In genomic region chr2:5398505-5398904, GRCm38 (mm10) we compare ENCODE assay signal across 24 mouse cellular contexts.
A peak's percentile ranks its signal among the peaks of the same experiment; 100 is the strongest.
DNase-seq lines count a peak whose midpoint lies in the region; ATAC-seq and TF ChIP-seq lines count a peak whose summit lies in the region.
"Had no signal": no experiment of that assay in that cellular context is flagged by ENCODE, and none has a peak within 500 bp of the region (broad histone marks: within the 10 kb centered on the region; RNA-seq: fewer than 3 reads in every experiment).

No protein-coding gene starts in this region.

- H3K27ac ChIP-seq in forebrain, embryonic 10.5 days = 0 out of 2 replicates have a peak overlapping the region, but pooled peaks have one; percentile 5
- no peak overlapping the region for H3K27ac ChIP-seq in forebrain, postnatal 0 days (ENCODE audit: low read depth, low read length)
- peak overlapping the region; percentile 21; the same call in 1 of the 2 replicates for H3K27ac ChIP-seq in hindbrain, embryonic 15.5 days (replicated peaks)
- H3K27ac ChIP-seq in hindbrain, embryonic 16.5 days (ENCODE audit: low read depth, low read length) = no peak overlapping the region
- H3K27ac ChIP-seq in forebrain, embryonic 14.5 days (ENCODE audit: low read depth, low read length) = peak overlapping the region; percentile 58; the same call in 1 of the 2 replicates
- H3K27ac ChIP-seq: embryonic facial prominence, embryonic 15.5 days; heart, embryonic 15.5 days had no signal

- TF ChIP-seq CTCF in forebrain, postnatal 0 days (IDR thresholded peaks at IDR 0.05; ENCODE audit: low read depth) = no peak
- TF ChIP-seq CTCF in brain, embryonic 14.5 days (IDR thresholded peaks at IDR 0.05; ENCODE audit: borderline replicate concordance, extremely low read depth, insufficient read depth, insufficient read length) = no peak

- no peak for ATAC-seq in forebrain, postnatal 0 days
- no peak for ATAC-seq in hindbrain, embryonic 15.5 days (ENCODE audit: low FRiP score, low read depth)
- ATAC-seq in hindbrain, embryonic 16.5 days = no peak
- ATAC-seq in forebrain, embryonic 14.5 days = peak; percentile 60
- no peak for ATAC-seq in erythroblast, adult 5-6 weeks (replicated peaks; ENCODE audit: low FRiP score, poor library complexity, severe bottlenecking)
- ATAC-seq: CD4-positive, CD25-positive, alpha-beta regulatory T cell, adult 4 months had no signal

- H3K4me3 ChIP-seq in forebrain, embryonic 10.5 days = no peak overlapping the region
- H3K4me3 ChIP-seq in forebrain, postnatal 0 days (ENCODE audit: low read depth, low read length) = no peak overlapping the region
- H3K4me3 ChIP-seq in hindbrain, embryonic 15.5 days = no peak overlapping the region
- H3K4me3 ChIP-seq in hindbrain, embryonic 16.5 days (ENCODE audit: low read length) = no peak overlapping the region
- no peak overlapping the region for H3K4me3 ChIP-seq in forebrain, embryonic 14.5 days (ENCODE audit: low read depth, low read length)
- H3K4me3 ChIP-seq: embryonic facial prominence, embryonic 15.5 days; heart, embryonic 15.5 days had no signal

- DNase-seq in forebrain, embryonic 10.5 days (ENCODE audit: extremely low spot score, low spot score) = no peak
- DNase-seq in forebrain, postnatal 0 days = no peak
- peak; percentile 77 for DNase-seq in brain, embryonic 14.5 days (ENCODE audit: low read depth)
- DNase-seq in forebrain, embryonic 14.5 days (ENCODE audit: low spot score) = peak; percentile 60
- DNase-seq in kidney, adult 8-10 months = no peak
- DNase-seq: adrenal gland, adult 8-10 months; adrenal gland, postnatal 36 days; B cell, adult 2 months; cerebellum, adult 11 months; cerebellum, adult 8-10 months; cerebellum, postnatal 14 days; embryo, embryonic 11 days; gastrocnemius, postnatal 36 days; heart, adult 18-20 months; heart, postnatal 14 days; kidney, adult 18-20 months had no signal

- no peak overlapping the region for H3K9ac ChIP-seq in forebrain, postnatal 0 days
- H3K9ac ChIP-seq in hindbrain, embryonic 15.5 days = no peak overlapping the region
- H3K9ac ChIP-seq in hindbrain, embryonic 16.5 days (ENCODE audit: low read depth, low read length) = no peak overlapping the region
- H3K9ac ChIP-seq in forebrain, embryonic 14.5 days (ENCODE audit: low read length) = no peak overlapping the region
- H3K9ac ChIP-seq: embryonic facial prominence, embryonic 15.5 days; heart, embryonic 15.5 days had no signal

- no peak overlapping the region for H3K4me2 ChIP-seq in forebrain, postnatal 0 days (ENCODE audit: low read depth)
- no peak overlapping the region for H3K4me2 ChIP-seq in hindbrain, embryonic 15.5 days
- H3K4me2 ChIP-seq in hindbrain, embryonic 16.5 days (ENCODE audit: low read length) = no peak overlapping the region
- no peak overlapping the region for H3K4me2 ChIP-seq in forebrain, embryonic 14.5 days (ENCODE audit: low read length)
- H3K4me2 ChIP-seq: embryonic facial prominence, embryonic 15.5 days; heart, embryonic 11.5 days; heart, embryonic 15.5 days had no signal

- H3K27me3 ChIP-seq in forebrain, embryonic 10.5 days (ENCODE audit: poor library complexity, severe bottlenecking) = no peaks in the 10 kb centered on the region
- H3K27me3 ChIP-seq in forebrain, postnatal 0 days (ENCODE audit: insufficient read depth, low read length) = no peaks in the 10 kb centered on the region
- H3K27me3 ChIP-seq in hindbrain, embryonic 15.5 days = no peaks in the 10 kb centered on the region
- H3K27me3 ChIP-seq in hindbrain, embryonic 16.5 days (replicated peaks; ENCODE audit: control insufficient read depth, insufficient read depth, low read length) = no peaks in the 10 kb centered on the region
- no peaks in the 10 kb centered on the region for H3K27me3 ChIP-seq in forebrain, embryonic 14.5 days (replicated peaks; ENCODE audit: control insufficient read depth, insufficient read depth, low read length)
- H3K27me3 ChIP-seq: embryonic facial prominence, embryonic 15.5 days; heart, embryonic 15.5 days had no signal

- H3K9me3 ChIP-seq in forebrain, embryonic 10.5 days = no peaks in the 10 kb centered on the region
- no peaks in the 10 kb centered on the region for H3K9me3 ChIP-seq in forebrain, postnatal 0 days (ENCODE audit: low read length)
- H3K9me3 ChIP-seq in hindbrain, embryonic 15.5 days = no peaks in the 10 kb centered on the region
- no peaks in the 10 kb centered on the region for H3K9me3 ChIP-seq in hindbrain, embryonic 16.5 days (ENCODE audit: control insufficient read depth, low read length)
- H3K9me3 ChIP-seq in forebrain, embryonic 14.5 days (replicated peaks; ENCODE audit: control insufficient read depth, low read length) = no peaks in the 10 kb centered on the region
- H3K9me3 ChIP-seq: embryonic facial prominence, embryonic 15.5 days; G1E; heart, embryonic 15.5 days had no signal

- WGBS in forebrain, embryonic 10.5 days = 90% methylated on average over 9 of the region's 9 CpGs
- WGBS in forebrain, postnatal 0 days = 36% methylated on average over 9 of the region's 9 CpGs
- WGBS in hindbrain, embryonic 15.5 days = 65% methylated on average over 9 of the region's 9 CpGs
- WGBS in hindbrain, embryonic 16.5 days = 60% methylated on average over 9 of the region's 9 CpGs
- 43% methylated on average over 9 of the region's 9 CpGs for WGBS in forebrain, embryonic 14.5 days

- H3K4me1 ChIP-seq in forebrain, embryonic 10.5 days = peaks cover 20% of the 10 kb centered on the region
- no peaks in the 10 kb centered on the region for H3K4me1 ChIP-seq in forebrain, postnatal 0 days (ENCODE audit: insufficient read depth)
- peaks cover 13% of the 10 kb centered on the region for H3K4me1 ChIP-seq in hindbrain, embryonic 15.5 days (replicated peaks)
- peaks cover 2% of the 10 kb centered on the region for H3K4me1 ChIP-seq in hindbrain, embryonic 16.5 days (ENCODE audit: control insufficient read depth, insufficient read depth, low read depth, low read length)
- no peaks in the 10 kb centered on the region; the same call in 1 of the 2 replicates for H3K4me1 ChIP-seq in forebrain, embryonic 14.5 days (ENCODE audit: control insufficient read depth, insufficient read depth, low read length)
- H3K4me1 ChIP-seq: embryonic facial prominence, embryonic 15.5 days; heart, embryonic 15.5 days had no signal

- no peaks in the 10 kb centered on the region for H3K36me3 ChIP-seq in forebrain, embryonic 10.5 days (replicated peaks)
- H3K36me3 ChIP-seq in forebrain, postnatal 0 days (ENCODE audit: insufficient read depth) = no peaks in the 10 kb centered on the region
- no peaks in the 10 kb centered on the region for H3K36me3 ChIP-seq in hindbrain, embryonic 15.5 days
- H3K36me3 ChIP-seq in hindbrain, embryonic 16.5 days (ENCODE audit: control insufficient read depth, insufficient read depth, low read length) = no peaks in the 10 kb centered on the region
- H3K36me3 ChIP-seq in forebrain, embryonic 14.5 days (ENCODE audit: control insufficient read depth, insufficient read depth, low read length) = no peaks in the 10 kb centered on the region
- H3K36me3 ChIP-seq: embryonic facial prominence, embryonic 15.5 days; G1E; heart, embryonic 15.5 days had no signal

- no peak for TF ChIP-seq POLR2A in brain, embryonic 14.5 days (IDR thresholded peaks at IDR 0.05; ENCODE audit: borderline replicate concordance, extremely low read depth, insufficient read depth, insufficient read length, poor library complexity, severe bottlenecking)

Comparison
In these comparisons a context has a peak if more than half of its experiments do, and no peak if none do; other contexts are left out.
1. DNase-seq: peak in brain, embryonic 14.5 days (single experiment) and forebrain, embryonic 14.5 days (single experiment); none in forebrain, embryonic 10.5 days (single experiment), forebrain, postnatal 0 days (single experiment) and kidney, adult 8-10 months (0 of 2).
2. H3K27ac ChIP-seq: peak in forebrain, embryonic 10.5 days (single experiment), hindbrain, embryonic 15.5 days (single experiment) and forebrain, embryonic 14.5 days (single experiment); none in forebrain, postnatal 0 days (single experiment) and hindbrain, embryonic 16.5 days (single experiment).